ENCODE assay signal across 8 mouse cellular contexts in the genomic region with DNA sequence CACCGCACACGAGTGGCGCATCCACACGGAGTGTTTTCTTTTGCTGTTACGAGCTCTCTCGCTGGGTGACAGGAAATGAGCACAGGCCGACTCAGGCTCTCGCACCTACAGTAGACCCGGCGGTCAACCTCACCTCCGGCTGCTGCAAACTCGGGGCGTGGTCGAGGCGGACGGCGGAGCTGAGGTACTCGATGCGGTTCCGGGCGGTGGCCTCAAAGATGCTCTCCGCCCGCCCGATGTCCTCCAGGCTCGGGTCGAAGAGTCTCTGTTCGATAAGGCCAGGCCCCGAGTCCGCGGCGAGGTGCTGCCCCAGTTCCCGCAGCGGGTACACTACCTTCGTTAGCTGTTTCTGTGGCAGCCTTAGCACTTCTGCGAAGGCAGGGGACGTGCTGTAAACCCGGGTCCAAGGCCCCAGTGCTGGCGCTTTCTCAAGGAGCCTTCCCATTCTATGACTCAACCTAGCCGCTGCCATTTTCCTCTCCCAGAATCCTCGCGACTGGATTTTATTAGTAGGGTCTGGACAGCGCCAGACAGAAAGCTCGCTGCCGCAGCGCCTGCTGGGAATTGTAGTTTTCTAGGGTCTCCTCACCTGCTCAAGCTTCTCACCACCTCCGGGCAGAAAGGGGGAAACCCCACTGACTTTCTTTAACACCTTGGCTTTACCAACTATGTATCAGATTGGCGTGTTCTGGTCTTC. TPM values are rescaled to one million over a fixed set of nuclear protein-coding genes. Genes with fewer than 3 reads are reported as not detected.
DNase-seq lines count a peak whose midpoint lies in the region; ATAC-seq and TF ChIP-seq lines count a peak whose summit lies in the region.

TSS of gene Gtpbp8 (minus strand) at position 498 of the 697 bp plus-strand sequence.

- under 1% methylated on average over 47 of the region's 47 CpGs for WGBS in bone marrow, adult 2 months
- WGBS in embryonic facial prominence, embryonic 15.5 days = 0% methylated on average over 47 of the region's 47 CpGs
- WGBS in kidney, embryonic 14.5 days = under 1% methylated on average over 47 of the region's 47 CpGs
- WGBS in limb, embryonic 15.5 days = under 1% methylated on average over 47 of the region's 47 CpGs

- H3K4me1 ChIP-seq in bone marrow, adult 2 months (ENCODE audit: control insufficient read depth, insufficient read depth, low read length) = no peaks in the 10 kb centered on the region; the same call in 1 of the 2 replicates
- H3K4me1 ChIP-seq in embryonic facial prominence, embryonic 15.5 days = peaks cover 10% of the 10 kb centered on the region
- H3K4me1 ChIP-seq in kidney, embryonic 14.5 days (ENCODE audit: control insufficient read depth, insufficient read depth, low read length) = peaks cover 5% of the 10 kb centered on the region; the same call in 1 of the 2 replicates
- peaks cover 8% of the 10 kb centered on the region for H3K4me1 ChIP-seq in limb, embryonic 15.5 days

- H3K4me2 ChIP-seq in embryonic facial prominence, embryonic 15.5 days (replicated peaks) = peak within 1 kb of the TSS; percentile 69
- H3K4me2 ChIP-seq in kidney, embryonic 14.5 days (replicated peaks; ENCODE audit: low read depth, low read length) = peak within 1 kb of the TSS; percentile 56
- peak within 1 kb of the TSS; percentile 70 for H3K4me2 ChIP-seq in limb, embryonic 15.5 days

- H3K4me3 ChIP-seq in bone marrow, adult 2 months (replicated peaks; ENCODE audit: control insufficient read depth, low read depth, low read length) = peak within 1 kb of the TSS; percentile 89
- H3K4me3 ChIP-seq in embryonic facial prominence, embryonic 15.5 days (replicated peaks) = peak within 1 kb of the TSS; percentile 90
- peak within 1 kb of the TSS; percentile 93 for H3K4me3 ChIP-seq in kidney, embryonic 14.5 days (ENCODE audit: low read length)
- peak within 1 kb of the TSS; percentile 85 for H3K4me3 ChIP-seq in limb, embryonic 15.5 days

- no peak for TF ChIP-seq CTCF in bone marrow, adult 2 months (IDR thresholded peaks at IDR 0.05; ENCODE audit: control insufficient read depth, insufficient read depth, low read length)

- no peaks in the 10 kb centered on the region for H3K27me3 ChIP-seq in embryonic facial prominence, embryonic 15.5 days
- no peaks in the 10 kb centered on the region for H3K27me3 ChIP-seq in kidney, embryonic 14.5 days (ENCODE audit: control insufficient read depth, insufficient read depth, low read length)
- H3K27me3 ChIP-seq in limb, embryonic 15.5 days = no peaks in the 10 kb centered on the region

- H3K36me3 ChIP-seq in embryonic facial prominence, embryonic 15.5 days = peaks cover 11% of the 10 kb centered on the region
- peaks cover 12% of the 10 kb centered on the region for H3K36me3 ChIP-seq in kidney, embryonic 14.5 days (ENCODE audit: control insufficient read depth, insufficient read depth, low read length)
- H3K36me3 ChIP-seq in limb, embryonic 15.5 days = peaks cover 11% of the 10 kb centered on the region

- TF ChIP-seq POLR2A in bone marrow, adult 2 months (IDR thresholded peaks at IDR 0.05; ENCODE audit: borderline replicate concordance, control insufficient read depth, low read depth, low read length) = peak; percentile 16; the same call in 1 of the 2 replicates

- H3K27ac ChIP-seq in bone marrow, adult 2 months (ENCODE audit: control insufficient read depth, insufficient read depth, low read depth, low read length, poor library complexity) = peak within 1 kb of the TSS; percentile 87
- H3K27ac ChIP-seq in embryonic facial prominence, embryonic 15.5 days (replicated peaks) = peak within 1 kb of the TSS; percentile 98
- peak within 1 kb of the TSS; percentile 93 for H3K27ac ChIP-seq in kidney, embryonic 14.5 days (ENCODE audit: low read depth, low read length)
- H3K27ac ChIP-seq in limb, embryonic 15.5 days = peak within 1 kb of the TSS; percentile 99

- DNase-seq in 416B (ENCODE audit: low read depth) = peak; percentile 92
- peak; percentile 80 to 84 for DNase-seq in heart, adult 9 months (ENCODE audit: low spot score in 2 of 2)
- DNase-seq in monocyte, adult 2 months (ENCODE audit: low read depth in 1 of 2, low spot score in 2 of 2) = peak; percentile 36 to 45
- peak; percentile 82 to 83 for DNase-seq in spleen, postnatal 36 days (ENCODE audit: low spot score in 2 of 2)

- peak within 1 kb of the TSS; percentile 82 for H3K9ac ChIP-seq in embryonic facial prominence, embryonic 15.5 days
- H3K9ac ChIP-seq in kidney, embryonic 14.5 days (ENCODE audit: low read depth, low read length) = peak within 1 kb of the TSS; percentile 84
- peak within 1 kb of the TSS; percentile 86 for H3K9ac ChIP-seq in limb, embryonic 15.5 days

- peak; percentile 90 for ATAC-seq in embryonic facial prominence, embryonic 15.5 days (ENCODE audit: insufficient number of reproducible peaks, low FRiP score, low TSS enrichment, low read depth)
- ATAC-seq in kidney, embryonic 14.5 days (ENCODE audit: low FRiP score, low TSS enrichment) = peak; percentile 95
- peak; percentile 92 for ATAC-seq in limb, embryonic 15.5 days (ENCODE audit: insufficient number of reproducible peaks, low FRiP score, low TSS enrichment, low read depth)

- H3K9me3 ChIP-seq in embryonic facial prominence, embryonic 15.5 days (replicated peaks) = no peaks in the 10 kb centered on the region
- no peaks in the 10 kb centered on the region for H3K9me3 ChIP-seq in kidney, embryonic 14.5 days (ENCODE audit: control insufficient read depth, low read length)
- H3K9me3 ChIP-seq in limb, embryonic 15.5 days = no peaks in the 10 kb centered on the region

RNA-seq across cellular contexts. Expression of gene Gtpbp8, which starts in this region (rescaled TPM):
- polyA plus RNA-seq in bone marrow, adult 2 months (2011; ENCODE audit: insufficient read depth, insufficient read length, low replicate concordance, missing spikeins) = 4.4 and 8.4 TPM in 2 replicates
- polyA plus RNA-seq in embryonic facial prominence, embryonic 15.5 days (2015; fragmentation: Nextera tagmentation; extraction: Ambion mirVana) = 21.0 and 24.7 TPM in 2 replicates
- polyA plus RNA-seq in kidney, embryonic 14.5 days (2014; fragmentation: Nextera tagmentation; extraction: Ambion mirVana) = 29.5 and 33.0 TPM in 2 replicates
- 23.1 and 26.7 TPM in 2 replicates for polyA plus RNA-seq in limb, embryonic 15.5 days (2015; fragmentation: Nextera tagmentation; extraction: Ambion mirVana)

Comparison
In these comparisons a context has a peak if more than half of its experiments do, and no peak if none do; other contexts are left out.
1. Peak in every context shown above with its lines: DNase-seq, ATAC-seq, H3K4me3 ChIP-seq and H3K27ac ChIP-seq.
2. DNase-seq: peak in every context shown above with its lines; median percentile 92 in 416B; 82 in spleen, postnatal 36 days; 82 in heart, adult 9 months; 40 in monocyte, adult 2 months.